Mouse (Mus musculus): ENCODE results near the gene Car10.

Gene Car10

DNA sequence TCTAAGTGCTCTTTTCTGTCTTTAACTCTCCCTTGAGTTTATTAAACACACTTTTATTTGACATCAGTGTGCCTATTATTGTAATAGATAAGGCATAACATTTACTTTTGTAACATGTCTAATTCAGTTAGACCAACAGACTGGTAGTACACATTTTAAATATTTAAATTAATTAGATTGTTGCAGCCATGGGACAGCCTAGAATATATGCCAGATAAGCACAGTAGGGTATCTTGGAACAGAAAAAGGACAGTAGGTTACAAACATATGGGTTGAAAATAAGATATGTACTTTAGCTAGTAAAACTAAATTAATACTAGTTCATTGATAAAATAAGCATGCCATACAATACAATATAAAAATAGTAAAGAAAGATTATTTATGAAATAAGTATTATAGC is 74.6 kb downstream of the Car10 start:
- no peak for DNase-seq (ENCODE audit: low spot score in 2 of 2)

- no peak for DNase-seq (ENCODE audit: low spot score in 2 of 2)
Observed at GRCm38 (mm10) chr11:93173533-93174308, 75.9 kb downstream of the Car10 start.

DNA sequence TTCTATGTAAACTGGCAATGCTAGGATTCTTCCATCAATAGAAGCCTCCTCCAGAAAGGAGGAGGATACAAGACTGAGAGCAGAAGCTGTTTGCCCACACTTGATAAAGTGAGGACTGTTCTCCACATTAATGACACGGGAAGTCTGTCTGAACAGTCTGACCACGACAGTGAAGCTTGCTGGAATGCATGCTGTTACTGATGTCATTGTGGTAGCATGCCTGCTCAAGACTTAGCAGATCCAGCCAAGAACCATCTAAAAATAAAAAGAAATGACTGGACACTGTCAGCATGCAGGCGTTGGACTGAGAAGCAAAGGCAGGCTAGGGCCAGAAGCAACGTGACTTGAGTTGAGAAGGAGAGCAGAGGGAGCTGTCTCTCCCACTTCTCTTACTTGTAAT is 87.6 kb downstream of the Car10 start:
- no peak for DNase-seq (ENCODE audit: low spot score in 2 of 2)

DNA sequence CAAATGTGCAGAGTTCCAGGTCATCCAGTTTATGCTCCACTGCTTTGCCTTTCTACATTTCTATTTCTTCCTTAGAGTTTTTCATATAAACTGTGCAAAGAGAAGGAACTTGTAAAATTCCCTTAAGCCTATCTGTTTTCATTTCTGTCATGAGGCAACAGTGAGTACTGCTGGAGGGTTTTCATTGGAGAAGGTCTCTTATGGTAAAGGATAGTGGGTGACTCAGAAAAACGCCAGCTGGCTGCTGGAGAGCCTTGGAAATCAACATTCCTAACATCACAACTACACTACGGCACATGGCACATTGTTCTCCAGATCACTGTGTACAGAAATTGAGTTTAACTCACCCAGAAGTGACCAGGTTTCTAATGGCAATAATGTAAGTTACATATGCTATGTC is 88.3 kb downstream of the Car10 start:
- no peak for DNase-seq (ENCODE audit: low spot score in 2 of 2)

DNA sequence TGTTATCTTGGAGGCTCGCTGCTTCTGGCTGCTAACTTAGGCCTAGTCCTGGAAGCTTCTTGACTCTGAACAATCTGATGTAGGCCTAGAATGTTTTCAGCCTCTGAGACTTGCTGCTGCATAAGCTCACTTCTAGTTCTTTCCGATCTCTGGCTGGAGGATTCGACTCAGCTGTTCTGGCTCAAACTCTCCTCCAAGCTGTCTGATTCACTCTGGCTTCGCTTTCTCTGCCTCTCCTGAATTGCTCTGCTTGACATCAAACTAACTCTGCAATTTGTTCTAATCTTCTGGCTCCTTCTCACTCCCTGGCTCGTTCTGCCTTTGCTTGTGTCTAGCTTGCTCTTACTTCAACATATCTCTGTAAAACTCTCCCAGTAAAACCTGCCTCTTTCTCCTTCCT is 90.8 kb downstream of the Car10 start:
- no peak for DNase-seq (ENCODE audit: low spot score in 2 of 2)

DNA sequence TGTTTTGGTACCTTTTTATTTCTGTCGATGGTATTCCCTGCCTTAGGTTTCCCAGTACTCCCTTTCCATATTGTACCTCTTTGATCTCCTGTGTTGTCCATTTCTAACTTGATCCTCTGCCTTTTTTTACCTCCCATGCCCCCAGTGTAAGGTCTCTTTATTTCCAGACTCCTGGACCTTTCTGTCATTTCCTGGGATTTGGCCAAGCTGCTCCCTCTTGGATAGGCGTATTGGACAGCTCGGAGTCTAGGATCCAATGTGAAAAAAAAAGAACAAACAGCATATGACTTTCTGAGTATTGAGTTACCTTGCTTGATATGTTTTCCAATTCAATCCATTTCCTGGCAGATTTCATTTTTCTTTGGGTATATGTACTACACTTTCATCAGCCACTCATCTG is 102.2 kb downstream of the Car10 start:
- no peak for DNase-seq (ENCODE audit: low spot score in 2 of 2)

DNA sequence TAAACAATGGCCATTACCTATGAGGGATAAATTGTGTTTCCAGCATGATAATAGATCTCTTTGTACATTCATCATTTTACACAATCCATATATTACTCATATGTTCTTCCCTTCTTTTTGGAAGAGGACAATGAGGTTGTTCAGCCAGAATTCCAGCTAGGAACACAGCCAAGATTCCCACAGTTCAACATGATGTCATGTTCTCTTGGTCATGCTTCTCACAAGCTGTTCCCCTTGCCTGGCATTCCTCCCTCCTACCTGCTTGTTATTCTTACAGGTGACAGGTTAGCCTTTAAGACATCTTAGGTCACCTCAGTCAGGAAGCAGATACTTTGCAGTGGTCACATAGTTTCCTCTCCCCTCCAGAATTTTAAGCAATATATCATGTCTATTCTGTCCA is 119.6 kb downstream of the Car10 start:
- no peak for DNase-seq (ENCODE audit: low spot score in 2 of 2)

DNA sequence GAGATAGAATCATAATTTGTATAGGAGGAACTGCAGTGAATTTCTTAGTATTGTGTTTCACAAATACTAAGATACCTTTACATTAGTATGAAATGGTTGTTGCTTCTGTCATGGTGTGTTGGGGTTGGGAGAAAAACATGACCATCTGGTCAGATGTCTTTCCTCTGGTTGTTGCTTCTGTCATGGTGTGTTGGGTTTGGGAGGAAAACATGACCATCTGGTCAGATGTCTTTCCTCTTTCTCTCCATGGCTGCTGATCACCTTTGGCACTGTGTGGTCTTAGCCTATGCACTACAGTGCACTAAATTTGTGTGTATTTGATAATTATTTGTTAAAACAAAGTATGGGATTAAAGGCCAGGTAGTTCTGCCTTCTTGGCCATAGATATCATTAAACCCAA is 132.2 kb downstream of the Car10 start:
- no peak for DNase-seq (ENCODE audit: low spot score in 2 of 2)

GRCm38 (mm10) chr11:93249771-93250265 is 152.0 kb downstream of the Car10 start:
- DNase-seq (ENCODE audit: low spot score in 2 of 2) = no peak

DNA sequence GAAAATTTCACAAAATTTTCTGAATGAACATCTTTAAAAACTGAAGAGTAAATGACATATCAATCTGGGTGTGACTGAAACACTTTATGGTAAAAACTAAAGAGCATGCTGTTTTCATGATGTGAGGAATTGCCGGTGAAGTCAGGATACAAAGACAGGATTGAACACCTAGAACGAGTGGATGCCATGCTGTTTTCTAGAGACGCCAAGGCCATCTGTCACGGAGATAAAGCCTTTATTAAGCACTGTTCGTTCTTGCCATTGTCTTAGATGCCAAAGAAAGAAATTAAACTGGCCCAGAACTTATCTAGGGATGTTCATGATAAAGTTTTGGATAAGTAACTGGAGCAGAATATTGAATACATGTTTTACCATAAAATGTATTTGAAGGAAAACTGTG is 153.9 kb downstream of the Car10 start:
- no peak for DNase-seq (ENCODE audit: low spot score in 2 of 2)

DNA sequence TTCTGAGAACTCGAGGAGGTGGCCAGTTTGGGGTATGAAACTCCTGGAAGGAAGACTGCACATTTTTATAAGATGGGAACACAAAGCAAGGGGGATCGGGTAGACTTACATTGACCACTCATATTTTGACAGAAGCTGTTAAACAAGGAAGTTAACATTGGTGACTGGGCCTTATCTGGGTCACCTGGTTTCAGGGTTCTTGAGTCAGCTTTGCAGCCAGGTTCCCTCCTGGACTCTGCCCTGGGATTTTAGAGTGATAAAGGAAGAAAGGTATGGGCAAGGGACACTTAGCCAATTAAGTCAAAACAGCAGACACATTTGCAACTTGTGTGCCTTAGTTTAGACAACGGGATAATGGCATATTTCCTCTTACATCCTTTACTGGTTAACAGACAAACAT is 166.2 kb downstream of the Car10 start:
- DNase-seq (ENCODE audit: low spot score in 2 of 2) = no peak

DNA sequence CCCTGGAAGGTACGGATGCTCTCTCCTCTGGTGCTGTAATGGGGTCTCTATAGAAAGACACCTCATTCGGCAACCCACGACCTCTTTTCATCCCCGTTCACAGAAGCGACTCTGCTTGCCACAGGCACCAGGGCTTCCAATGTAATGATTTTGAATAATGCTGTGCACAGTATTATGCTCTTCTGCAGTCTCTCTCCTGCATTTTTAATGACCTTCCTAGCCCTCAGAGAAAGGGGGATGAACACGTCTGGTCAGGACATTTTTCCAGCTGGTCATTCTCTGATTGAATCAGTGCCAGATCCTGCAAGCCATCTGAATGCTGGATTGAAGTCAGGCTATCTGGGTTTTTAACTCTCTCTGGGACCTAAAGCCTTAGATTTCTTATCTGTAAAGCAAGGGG is 174.2 kb downstream of the Car10 start:
- DNase-seq (ENCODE audit: low spot score in 2 of 2) = no peak

DNA sequence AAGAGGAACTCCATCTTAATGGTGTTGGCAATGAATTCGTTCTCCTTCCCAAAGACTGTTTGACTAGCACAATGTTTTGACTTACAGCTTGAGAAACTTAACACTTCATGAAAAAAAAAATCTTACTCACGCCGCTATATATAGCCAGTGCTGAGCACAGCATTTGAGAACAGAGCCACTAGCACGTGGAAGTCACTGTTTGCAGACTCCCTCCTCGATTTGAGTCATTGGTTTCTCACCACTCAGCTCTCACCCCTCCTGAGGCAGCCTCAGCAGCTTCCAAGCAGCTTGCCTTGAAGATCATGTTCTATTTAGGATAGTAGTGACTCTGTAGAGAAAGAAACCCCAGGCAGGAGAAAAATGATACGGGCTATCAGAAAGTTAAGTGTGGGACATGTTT is 176.1 kb downstream of the Car10 start:
- DNase-seq (ENCODE audit: low spot score in 2 of 2) = no peak

- no peak for DNase-seq (ENCODE audit: low spot score in 2 of 2)
Observed at GRCm38 (mm10) chr11:93293661-93294060, 195.8 kb downstream of the Car10 start.

DNA sequence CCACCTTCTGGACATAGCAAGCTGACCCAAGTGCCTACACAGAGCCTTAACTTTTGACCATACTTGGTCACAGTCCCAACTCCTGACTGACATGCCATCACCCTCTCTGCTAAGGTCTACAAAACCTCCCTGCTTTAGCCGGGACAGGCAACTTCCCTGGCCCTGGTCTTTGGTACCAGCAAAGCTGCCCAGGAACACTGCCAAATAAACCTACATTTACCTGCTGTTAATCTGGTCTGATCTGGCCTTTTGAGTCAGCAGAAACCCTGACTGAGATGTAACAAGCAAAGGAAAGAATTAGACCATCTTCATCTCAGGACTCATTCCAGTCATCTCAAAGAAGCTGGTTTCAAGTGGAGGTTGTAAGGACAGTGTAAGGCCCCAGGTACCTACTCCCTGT is 212.2 kb downstream of the Car10 start:
- no peak for DNase-seq (ENCODE audit: low spot score in 2 of 2)

- DNase-seq (ENCODE audit: low spot score in 2 of 2) = no peak
Observed at GRCm38 (mm10) chr11:93337756-93338155, 239.9 kb downstream of the Car10 start.

DNA sequence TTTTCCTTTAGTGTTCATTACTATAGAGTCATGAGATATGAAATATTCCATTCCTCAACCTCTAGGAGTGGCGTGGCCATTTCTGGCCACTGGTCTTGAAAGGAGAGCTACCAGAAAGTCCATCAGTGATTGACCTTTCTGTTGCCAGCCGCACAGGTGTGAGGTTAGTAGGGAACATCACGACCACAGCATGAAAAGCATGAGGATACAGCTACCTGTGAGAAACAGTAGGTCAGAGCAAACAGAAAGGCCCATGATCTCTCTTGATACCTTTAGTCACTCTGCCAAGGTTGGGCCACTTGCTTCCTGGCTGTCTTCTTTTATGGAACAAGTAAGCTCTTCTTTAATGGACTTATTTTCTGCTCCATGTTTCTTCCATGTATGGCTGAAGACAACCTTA is 246.1 kb downstream of the Car10 start:
- no peak for DNase-seq (ENCODE audit: low spot score in 2 of 2)

DNA sequence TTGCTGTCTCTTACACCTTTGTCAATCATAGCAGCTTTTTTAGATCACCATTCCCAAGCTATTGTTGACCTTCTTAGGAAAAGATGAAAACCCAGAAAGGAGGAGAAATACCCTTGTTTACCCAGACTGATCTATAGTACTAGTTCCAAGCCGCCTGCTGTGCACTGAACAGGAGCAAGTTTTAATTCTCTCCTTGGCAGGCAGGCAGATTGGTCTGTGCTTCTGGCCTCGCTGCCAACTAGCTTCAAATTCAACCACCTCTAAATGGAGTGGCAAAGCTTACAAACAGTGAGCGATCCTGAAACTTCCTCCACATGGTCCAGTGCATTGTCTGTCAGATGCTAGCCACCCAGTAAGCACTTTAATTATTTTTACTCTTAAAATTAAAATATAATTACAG is 247.0 kb downstream of the Car10 start:
- no peak for DNase-seq (ENCODE audit: low spot score in 2 of 2)

DNA sequence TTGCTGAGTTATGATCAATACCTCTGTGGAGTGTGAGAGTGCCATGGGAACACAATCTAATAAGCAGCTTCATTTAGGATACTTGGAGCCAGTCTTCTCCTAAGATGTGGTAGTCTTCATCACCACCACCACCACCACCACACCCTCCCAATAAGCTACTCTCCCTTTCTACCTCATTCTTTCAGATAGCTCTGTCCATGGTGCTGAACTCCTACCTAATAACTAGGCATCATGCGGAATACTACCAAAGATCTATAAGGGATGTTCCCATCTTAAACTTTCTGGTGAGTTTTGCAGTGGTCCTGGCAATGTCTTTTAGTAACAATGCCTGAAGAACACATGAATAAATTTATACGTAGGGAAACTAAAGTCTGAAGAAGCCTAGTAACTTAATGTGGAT is 263.7 kb downstream of the Car10 start:
- no peak for DNase-seq (ENCODE audit: low spot score in 2 of 2)

GRCm38 (mm10) chr11:93364171-93364570 is 266.3 kb downstream of the Car10 start:
- no peak for DNase-seq (ENCODE audit: low spot score in 2 of 2)

DNA sequence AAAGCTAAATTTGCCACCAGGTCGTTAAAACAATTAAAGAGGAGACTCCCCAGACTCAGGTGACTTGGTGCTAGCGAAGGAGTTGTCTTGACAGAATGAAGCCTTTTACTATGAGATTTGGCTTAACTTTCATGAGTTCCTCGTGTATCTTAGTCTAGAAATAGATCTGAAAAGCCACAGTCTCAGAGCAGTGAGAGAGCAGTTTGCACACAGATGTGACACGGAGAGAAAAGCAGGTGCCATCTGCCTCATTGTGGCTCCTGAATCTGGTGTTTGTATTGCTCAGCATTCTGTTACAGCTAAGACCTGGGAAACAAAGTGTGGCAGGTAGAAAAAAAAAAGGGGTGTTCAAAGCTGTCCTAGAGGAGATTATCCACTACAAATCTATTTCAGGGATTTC is 269.4 kb downstream of the Car10 start:
- no peak for DNase-seq (ENCODE audit: low spot score in 2 of 2)

DNA sequence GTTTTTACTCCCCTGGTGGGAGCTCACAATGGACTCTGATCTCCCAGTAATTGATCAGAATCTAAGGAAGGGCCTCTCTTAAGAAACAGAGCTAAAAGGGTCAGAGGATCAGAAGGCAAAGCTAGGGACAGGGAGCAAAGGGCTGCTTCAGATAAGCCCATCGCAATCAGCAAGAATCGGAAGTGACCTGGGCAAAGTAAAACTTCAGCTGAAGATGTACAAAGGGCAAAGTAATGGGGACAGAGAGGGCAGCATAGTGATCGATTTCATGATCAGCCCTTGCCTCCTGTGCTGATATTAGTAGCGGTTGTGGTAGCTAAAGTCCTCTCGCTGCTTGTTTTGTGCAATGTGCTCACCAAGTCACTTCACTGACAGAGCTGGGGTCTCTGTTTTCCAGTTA is 269.9 kb downstream of the Car10 start:
- DNase-seq (ENCODE audit: low spot score in 2 of 2) = no peak

- DNase-seq (ENCODE audit: low spot score in 2 of 2) = no peak
Observed at GRCm38 (mm10) chr11:93373697-93374354, 276.0 kb downstream of the Car10 start.

- DNase-seq (ENCODE audit: low spot score in 2 of 2) = no peak
Observed at GRCm38 (mm10) chr11:93391159-93391558, 293.3 kb downstream of the Car10 start.
